Mouse (Mus musculus) cerebellum, adult 11 months (tissue): ENCODE results near the gene Plk1.
A peak's percentile ranks its signal among the peaks of the same experiment; 100 is the strongest.

Experiments used
- DNase-seq: peaks from one replicate; pipeline ENCODE4 v3.0.0; 2022

Plk1 gene

GRCm38 (mm10) chr7:122196771-122197170 is 37.5 kb downstream of the Plk1 start:
- no peak for DNase-seq

- peak; percentile 14 for DNase-seq
Observed at GRCm38 (mm10) chr7:122197306-122197705, 38.1 kb downstream of the Plk1 start.

GRCm38 (mm10) chr7:122199296-122199695 is 40.1 kb downstream of the Plk1 start:
- DNase-seq: no peak

GRCm38 (mm10) chr7:122203936-122204335 is 44.7 kb downstream of the Plk1 start:
- no peak for DNase-seq

- DNase-seq: no peak
Observed at GRCm38 (mm10) chr7:122206121-122206520, 46.9 kb downstream of the Plk1 start.

- no peak for DNase-seq
Observed at GRCm38 (mm10) chr7:122208276-122209021, 49.2 kb downstream of the Plk1 start.

- no peak for DNase-seq
Observed at GRCm38 (mm10) chr7:122219315-122219801, 60.1 kb downstream of the Plk1 start, which contains the start of gene Chp2. TSS of gene Chp2 (plus strand) at chr7:122219496.
